Mouse (Mus musculus) stomach, postnatal 0 days (tissue): ENCODE measurements around the gene Anapc2. TPM values are rescaled to one million over a fixed set of nuclear protein-coding genes. Genes with fewer than 3 reads are reported as not detected.
"Not testable (repeated sequence)": the region's sequence is repeated elsewhere in the genome, so short reads cannot be mapped to it uniquely, and the experiment has no call there.

Experiments
- ATAC-seq: fragments of 200-750 bp; cut with Nextera tagmentation; 2 replicates; pipeline ENCODE4 v1.8.0; 2017; ENCODE audit not compliant: low FRiP score, low TSS enrichment
- DNase-seq: peaks from one replicate; pipeline ENCODE4 v3.0.0-alpha.2; 2016; ENCODE audit warnings: low spot score
- H3K27ac ChIP-seq: fragments of 300-500 bp; sonication (generic); replicated peaks from 2 replicates; pipeline ENCODE4 v1.5.1; 2014; ENCODE audit warnings: mild to moderate bottlenecking, control low read depth
- H3K27me3 ChIP-seq: fragments of 300-500 bp; sonication (generic); 2 replicates; pipeline ENCODE4 v1.6.1; 2014; ENCODE audit warnings: low read length; ENCODE audit not compliant: control insufficient read depth, insufficient read depth
- H3K36me3 ChIP-seq: fragments of 300-500 bp; sonication (generic); 2 replicates; pipeline ENCODE4 v1.6.1; 2014; ENCODE audit warnings: low read length, mixed read lengths; ENCODE audit not compliant: control insufficient read depth, insufficient read depth
- H3K4me1 ChIP-seq: fragments of 300-500 bp; sonication (generic); replicated peaks from 2 replicates; pipeline ENCODE4 v1.6.1; 2014; ENCODE audit warnings: antibody characterized with exemption; ENCODE audit not compliant: control insufficient read depth, insufficient read depth
- H3K4me2 ChIP-seq: fragments of 300-500 bp; sonication (generic); replicated peaks from 2 replicates; pipeline ENCODE4 v1.6.1; 2014; ENCODE audit warnings: low read depth, mild to moderate bottlenecking, control low read depth, moderate library complexity
- H3K4me3 ChIP-seq: fragments of 300-500 bp; sonication (generic); 2 replicates; pipeline ENCODE4 v1.5.1; 2014; ENCODE audit warnings: low read depth, low read length, control low read depth
- H3K9ac ChIP-seq: fragments of 300-500 bp; sonication (generic); 2 replicates; pipeline ENCODE4 v1.6.1; 2014; ENCODE audit warnings: mild to moderate bottlenecking, low read length, control low read depth, mixed read lengths
- H3K9me3 ChIP-seq: fragments of 300-500 bp; sonication (generic); 2 replicates; pipeline ENCODE4 v1.6.1; 2016; ENCODE audit warnings: low read length; ENCODE audit not compliant: control insufficient read depth
- CTCF ChIP-seq: IDR thresholded peaks from 2 replicates; pipeline ENCODE4 v1.5.1; 2016; ENCODE audit warnings: antibody characterized with exemption, low read depth, mild to moderate bottlenecking, moderate library complexity
- EP300 ChIP-seq: optimal IDR thresholded peaks from 2 replicates; pipeline ENCODE3; 2016; ENCODE audit warnings: antibody characterized with exemption
- WGBS: fragments of 180-500 bp; shearing (Covaris S2); extraction: QIAGEN DNeasy Blood & Tissue Kit; methylation state at CpG from one replicate; pipeline ENCODE4 v1.1.7; 2014; 5-methylcytosine and 5-hydroxymethylcytosine counted together
- polyA plus RNA-seq: library from polyadenylated mRNA; unstranded; fragments of >200 nt; fragmentation: Nextera tagmentation; extraction: Ambion mirVana; gene quantifications from 2 replicates; pipeline ENCODE4 v1.2.1, GENCODE M21; 2015

The Anapc2 gene
- polyA plus RNA-seq, 1 experiment from 2014 or later: 57.5 TPM

DNA sequence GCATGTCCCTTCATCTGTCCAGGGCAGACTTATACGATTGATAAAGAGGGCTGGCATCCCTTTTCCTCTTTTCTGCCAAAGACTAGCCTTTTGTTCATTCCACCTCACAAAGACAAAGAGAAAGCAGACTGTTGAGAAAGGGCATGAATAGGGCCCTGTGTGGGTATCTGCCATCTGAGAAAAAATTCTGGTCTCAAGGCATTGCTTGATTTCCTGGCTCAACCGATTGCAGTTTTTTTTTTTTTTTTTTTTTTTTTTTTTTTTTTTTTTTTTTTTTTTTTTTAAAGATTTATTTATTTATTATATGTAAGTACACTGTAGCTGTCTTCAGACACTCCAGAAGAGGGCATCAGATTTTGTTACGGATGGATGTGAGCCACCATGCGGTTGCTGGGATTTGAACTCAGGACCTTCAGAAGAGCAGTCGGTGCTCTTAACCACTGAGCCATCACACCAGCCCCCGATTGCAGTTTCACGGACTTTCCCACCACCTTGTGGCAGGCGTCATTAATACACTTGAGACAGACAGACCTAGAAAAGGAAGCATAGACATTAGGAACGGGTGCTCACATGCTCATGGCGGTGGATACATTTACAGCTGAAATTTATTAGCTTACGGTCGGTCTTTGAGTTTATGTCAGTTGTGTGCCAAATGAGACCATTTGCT, 15.7 kb upstream of the Anapc2 start:
- not testable (repeated sequence) for H3K9me3 ChIP-seq, H3K27me3 ChIP-seq, ATAC-seq, H3K4me1 ChIP-seq, H3K36me3 ChIP-seq
- WGBS: 50% methylated on average over 11 of the region's 12 CpGs
- H3K9ac ChIP-seq: peak overlapping the region; percentile 93; the same call in 1 of the 2 replicates
- H3K4me3 ChIP-seq: peak overlapping the region; percentile 99
- H3K4me2 ChIP-seq: peak overlapping the region; percentile 89
- peak; percentile 70 for TF ChIP-seq CTCF
- peak overlapping the region; percentile 92; the same call in 1 of the 2 replicates for H3K27ac ChIP-seq
- peak; percentile 76 for DNase-seq

DNA sequence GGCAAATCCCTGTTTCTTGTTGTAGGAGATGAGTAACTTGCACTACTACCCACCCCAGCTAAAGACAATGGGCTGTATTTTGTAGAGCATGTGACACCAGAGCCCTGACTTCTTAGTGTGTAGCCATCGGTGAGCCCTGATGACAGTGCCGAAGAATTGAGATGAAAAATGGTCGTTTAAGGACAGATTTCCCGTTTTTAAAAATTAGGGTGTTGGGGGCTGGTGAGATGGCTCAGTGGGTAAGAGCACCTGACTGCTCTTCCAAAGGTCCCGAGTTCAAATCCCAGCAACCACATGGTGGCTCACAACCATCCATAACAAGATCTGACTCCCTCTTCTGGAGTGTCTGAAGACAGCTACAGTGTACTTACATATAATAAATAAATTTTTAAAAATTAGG, 15.0 kb upstream of the Anapc2 start:
- DNase-seq, H3K36me3 ChIP-seq, ATAC-seq, H3K9me3 ChIP-seq, H3K4me2 ChIP-seq, H3K9ac ChIP-seq, H3K27me3 ChIP-seq, H3K4me1 ChIP-seq, H3K4me3 ChIP-seq, H3K27ac ChIP-seq: not testable (repeated sequence)
- 86% methylated on average over 5 of the region's 5 CpGs for WGBS

DNA sequence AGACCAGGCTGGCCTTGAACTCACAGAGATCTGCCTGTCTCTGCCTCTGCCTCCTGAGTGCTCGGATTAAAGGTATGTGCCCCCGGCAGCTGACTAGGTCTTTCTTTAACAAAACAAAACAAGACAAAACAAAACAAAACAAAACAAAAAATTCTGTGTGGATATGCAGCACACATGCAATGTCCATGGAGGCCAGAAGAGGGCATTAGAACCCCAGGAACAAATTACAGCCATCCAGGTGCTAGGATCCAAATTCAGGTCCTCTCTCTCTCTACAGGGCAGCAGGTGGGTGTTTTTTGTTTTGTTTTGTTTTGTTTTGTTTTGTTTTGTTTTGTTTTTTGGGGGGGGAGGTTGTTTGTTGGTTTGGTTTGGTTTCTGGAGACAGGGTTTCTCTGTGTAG, 13.4 kb upstream of the Anapc2 start:
- no peak for DNase-seq

DNA sequence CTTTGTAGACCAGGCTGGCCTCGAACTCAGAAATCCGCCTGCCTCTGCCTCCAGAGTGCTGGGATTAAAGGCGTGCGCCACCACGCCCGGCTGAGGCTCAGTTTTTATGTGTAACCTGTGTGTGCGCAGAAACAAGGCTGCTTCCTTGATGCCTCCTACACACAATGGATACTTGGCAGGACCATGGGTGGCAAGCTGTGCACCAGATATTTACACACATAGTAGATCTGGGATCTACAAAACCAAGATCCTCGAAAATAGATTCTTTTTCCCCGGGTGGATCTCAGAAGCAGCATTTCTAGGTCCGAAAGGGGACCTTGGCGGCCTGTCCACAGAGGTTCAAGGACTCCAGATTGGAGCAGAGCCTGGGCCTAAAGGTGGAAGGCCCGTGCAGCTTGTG, 10.4 kb upstream of the Anapc2 start:
- no peaks in the 10 kb centered on the region for H3K36me3 ChIP-seq
- no peaks in the 10 kb centered on the region for H3K27me3 ChIP-seq
- H3K4me2 ChIP-seq: peak overlapping the region; percentile 98
- peak; percentile 4 for ATAC-seq
- H3K9me3 ChIP-seq: no peaks in the 10 kb centered on the region
- 41% methylated on average over 12 of the region's 12 CpGs for WGBS
- no peak for DNase-seq
- TF ChIP-seq CTCF (no peak), EP300 (no peak)
- peak overlapping the region; percentile 79 for H3K27ac ChIP-seq
- peak overlapping the region; percentile 23; the same call in 1 of the 2 replicates for H3K9ac ChIP-seq
- H3K4me1 ChIP-seq: peaks cover 6% of the 10 kb centered on the region; the same call in 1 of the 2 replicates
- H3K4me3 ChIP-seq: peak overlapping the region; percentile 84

More for the DNA sequence above, 13.4 kb upstream of the Anapc2 start:
- no peaks in the 10 kb centered on the region for H3K36me3 ChIP-seq
- H3K27ac ChIP-seq: no peak overlapping the region
- H3K9me3 ChIP-seq: no peaks in the 10 kb centered on the region
- no peak overlapping the region for H3K4me3 ChIP-seq
- TF ChIP-seq CTCF (peak; percentile 72), EP300 (no peak)
- WGBS: 71% methylated on average over 2 of the region's 2 CpGs
- H3K9ac ChIP-seq: no peak overlapping the region
- peaks cover 6% of the 10 kb centered on the region; the same call in 1 of the 2 replicates for H3K4me1 ChIP-seq
- H3K4me2 ChIP-seq: no peak overlapping the region
- no peaks in the 10 kb centered on the region for H3K27me3 ChIP-seq
- ATAC-seq: no peak

DNA sequence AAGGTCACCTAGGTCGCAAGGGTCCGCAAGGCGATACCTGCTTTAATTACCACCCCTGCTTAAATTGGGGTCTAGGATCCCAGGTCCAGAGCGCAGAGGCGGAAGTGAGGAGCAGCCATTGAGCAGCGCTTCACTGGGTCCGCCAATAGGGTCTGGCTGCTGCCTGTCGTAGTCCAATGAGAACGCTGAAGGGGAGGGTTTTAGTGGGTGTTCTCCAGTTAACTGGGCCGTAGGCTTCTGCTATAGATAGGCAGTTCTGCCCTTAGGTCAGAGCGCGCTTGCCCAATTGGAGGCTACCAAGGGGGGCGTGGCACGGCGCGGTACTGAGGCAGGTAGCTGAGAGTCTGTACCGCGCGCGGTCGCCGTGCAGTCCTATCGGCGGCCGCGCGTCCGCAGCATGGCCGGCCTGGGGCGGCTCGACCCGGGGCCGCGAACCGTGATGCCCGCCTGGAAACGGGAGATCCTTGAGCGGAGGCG, 9.9 kb upstream of the Anapc2 start, which contains the start of gene Tprn:
Gene Tprn, plus strand, starts transcription at position 328 of the 477 bp plus-strand sequence.
- Histone ChIP-seq H3K27ac (peak within 1 kb of the TSS; percentile 92), H3K9me3 (no peaks in the 10 kb centered on the region), H3K4me3 (peak within 1 kb of the TSS; percentile 84), H3K27me3 (no peaks in the 10 kb centered on the region), H3K4me2 (peak within 1 kb of the TSS; percentile 98), H3K4me1 (peaks cover 6% of the 10 kb centered on the region; the same call in 1 of the 2 replicates), H3K36me3 (no peaks in the 10 kb centered on the region), H3K9ac (peak within 1 kb of the TSS; percentile 83)
- under 1% methylated on average over 33 of the region's 39 CpGs for WGBS
- ATAC-seq (peak; percentile 94), DNase-seq (peak; percentile 97)
- TF ChIP-seq EP300 (peak; percentile 61), CTCF (0 out of 2 replicates have a peak, but pooled peaks have one; percentile 9)
